Mouse (Mus musculus) intestine, embryonic 15.5 days (tissue): ENCODE results near the gene Zfpl1. TPM values are rescaled to one million over a fixed set of nuclear protein-coding genes. Genes with fewer than 3 reads are reported as not detected.

Experiments
- ATAC-seq: fragments of 200-750 bp; cut with Nextera tagmentation; 2 replicates; pipeline ENCODE4 v1.8.0; 2017; ENCODE audit warnings: moderate TSS enrichment, moderate library complexity
- H3K27ac ChIP-seq: fragments of 300-500 bp; sonication (generic); 2 replicates; pipeline ENCODE4 v1.5.1; 2015; ENCODE audit warnings: mild to moderate bottlenecking, inconsistent platforms
- H3K27me3 ChIP-seq: fragments of 300-500 bp; sonication (generic); replicated peaks from 2 replicates; pipeline ENCODE4 v1.6.1; 2015; ENCODE audit warnings: inconsistent platforms
- H3K36me3 ChIP-seq: fragments of 300-500 bp; sonication (generic); 2 replicates; pipeline ENCODE4 v1.6.1; 2015; ENCODE audit warnings: inconsistent platforms
- H3K4me1 ChIP-seq: fragments of 300-500 bp; sonication (generic); replicated peaks from 2 replicates; pipeline ENCODE4 v1.6.1; 2015; ENCODE audit warnings: inconsistent platforms
- H3K4me2 ChIP-seq: fragments of 300-500 bp; sonication (generic); replicated peaks from 2 replicates; pipeline ENCODE4 v1.6.1; 2015; ENCODE audit warnings: mild to moderate bottlenecking, inconsistent platforms
- H3K4me3 ChIP-seq: fragments of 300-500 bp; sonication (generic); replicated peaks from 2 replicates; pipeline ENCODE4 v1.5.1; 2015; ENCODE audit warnings: inconsistent platforms
- H3K9ac ChIP-seq: fragments of 300-500 bp; sonication (generic); 2 replicates; pipeline ENCODE4 v1.6.1; 2015; ENCODE audit warnings: inconsistent platforms
- H3K9me3 ChIP-seq: fragments of 300-500 bp; sonication (generic); 2 replicates; pipeline ENCODE4 v1.6.1; 2016; ENCODE audit warnings: inconsistent platforms
- WGBS: fragments of 180-500 bp; shearing (Covaris S2); methylation state at CpG from one replicate; pipeline ENCODE4 v1.1.7; 2015; 5-methylcytosine and 5-hydroxymethylcytosine counted together
- polyA plus RNA-seq: library from polyadenylated mRNA; unstranded; fragments of >200 nt; fragmentation: Nextera tagmentation; extraction: Ambion mirVana; gene quantifications from 2 replicates; pipeline ENCODE4 v1.2.1, GENCODE M21; 2015

Gene Zfpl1
- polyA plus RNA-seq, 1 experiment from 2014 or later = 61.3 TPM

DNA sequence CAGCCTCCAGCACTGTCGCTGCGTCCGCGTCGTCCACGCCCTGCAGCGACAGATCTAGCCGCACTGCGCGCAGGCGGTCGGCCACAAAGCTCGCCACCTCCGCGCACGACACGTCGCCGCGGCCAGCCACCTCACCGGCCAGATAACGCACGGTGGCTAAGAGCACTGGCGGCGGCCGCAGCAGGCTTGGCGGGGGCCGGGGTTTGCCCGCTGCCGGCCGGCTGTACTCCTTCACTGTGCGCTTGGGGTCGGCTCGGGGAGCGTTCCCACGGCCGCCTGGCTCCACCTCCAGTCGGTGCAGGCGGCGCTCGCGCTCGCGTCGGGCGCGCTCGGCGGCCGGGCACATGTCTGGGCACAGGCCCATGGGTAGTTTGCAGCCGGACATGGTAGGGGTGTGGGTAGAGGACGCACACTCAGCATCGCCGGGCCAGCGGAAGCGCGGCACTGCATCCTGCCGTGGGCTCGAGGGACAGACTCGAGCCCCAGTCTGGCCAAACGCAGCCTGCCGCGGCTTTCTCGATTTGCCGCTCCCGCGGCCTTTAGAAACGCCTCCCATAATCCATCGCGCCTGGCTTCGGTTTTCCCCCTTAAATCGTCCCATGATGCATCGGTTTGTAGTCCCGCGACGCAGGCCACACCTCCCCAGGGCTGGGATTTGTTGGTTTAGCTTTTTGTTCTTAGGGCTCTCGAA is 33.4 kb upstream of the Zfpl1 start, which contains the start of gene Sac3d1:
Gene Sac3d1, minus strand, starts transcription at position 665 of the 691 bp plus-strand sequence.
- H3K4me1 ChIP-seq = peaks cover 34% of the 10 kb centered on the region
- peak within 1 kb of the TSS; percentile 87 for H3K9ac ChIP-seq
- no peaks in the 10 kb centered on the region for H3K27me3 ChIP-seq
- no peaks in the 10 kb centered on the region for H3K9me3 ChIP-seq
- under 1% methylated on average over 77 of the region's 77 CpGs for WGBS
- peak within 1 kb of the TSS; percentile 99 for H3K27ac ChIP-seq
- ATAC-seq = peak; percentile 88
- H3K4me3 ChIP-seq = peak within 1 kb of the TSS; percentile 94
- H3K4me2 ChIP-seq = peak within 1 kb of the TSS; percentile 88
- H3K36me3 ChIP-seq = peaks cover 22% of the 10 kb centered on the region

DNA sequence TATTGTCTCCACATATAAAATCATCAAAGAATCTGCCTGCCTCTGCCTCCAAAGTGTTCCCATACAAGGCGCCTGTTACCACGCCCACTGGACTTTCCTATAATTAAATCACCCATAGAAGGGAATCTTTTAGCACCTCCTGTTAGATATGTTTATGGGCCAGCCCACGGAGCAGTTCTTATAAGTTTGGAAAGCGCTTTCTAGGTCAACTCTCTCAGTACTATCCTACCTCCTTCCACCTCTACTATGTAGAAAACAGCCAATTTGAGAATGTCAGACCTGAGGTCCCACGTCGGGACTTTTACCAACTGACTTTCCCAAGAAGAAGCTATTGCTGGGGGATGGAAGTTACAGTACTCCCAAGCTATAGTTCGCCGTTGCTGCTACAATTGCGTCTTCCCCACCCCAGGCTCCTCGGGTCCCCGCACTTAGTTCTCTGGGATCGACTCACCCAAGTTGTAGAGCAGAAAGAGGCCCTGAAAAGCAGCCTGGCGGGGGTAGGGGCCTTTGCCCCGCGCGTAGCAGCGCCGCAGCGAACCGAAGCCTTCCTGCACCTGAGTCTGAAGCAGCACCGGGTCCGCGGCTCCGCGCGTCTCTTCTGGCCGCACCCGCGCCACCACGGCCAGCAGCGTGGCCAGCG is 32.7 kb upstream of the Zfpl1 start:
- Histone ChIP-seq H3K36me3 (peaks cover 22% of the 10 kb centered on the region), H3K4me2 (peak overlapping the region; percentile 88), H3K9me3 (no peaks in the 10 kb centered on the region), H3K27ac (peak overlapping the region; percentile 99), H3K9ac (peak overlapping the region; percentile 87), H3K4me3 (peak overlapping the region; percentile 94), H3K27me3 (no peaks in the 10 kb centered on the region), H3K4me1 (peaks cover 34% of the 10 kb centered on the region)
- ATAC-seq = no peak
- 5% methylated on average over 32 of the region's 32 CpGs for WGBS

DNA sequence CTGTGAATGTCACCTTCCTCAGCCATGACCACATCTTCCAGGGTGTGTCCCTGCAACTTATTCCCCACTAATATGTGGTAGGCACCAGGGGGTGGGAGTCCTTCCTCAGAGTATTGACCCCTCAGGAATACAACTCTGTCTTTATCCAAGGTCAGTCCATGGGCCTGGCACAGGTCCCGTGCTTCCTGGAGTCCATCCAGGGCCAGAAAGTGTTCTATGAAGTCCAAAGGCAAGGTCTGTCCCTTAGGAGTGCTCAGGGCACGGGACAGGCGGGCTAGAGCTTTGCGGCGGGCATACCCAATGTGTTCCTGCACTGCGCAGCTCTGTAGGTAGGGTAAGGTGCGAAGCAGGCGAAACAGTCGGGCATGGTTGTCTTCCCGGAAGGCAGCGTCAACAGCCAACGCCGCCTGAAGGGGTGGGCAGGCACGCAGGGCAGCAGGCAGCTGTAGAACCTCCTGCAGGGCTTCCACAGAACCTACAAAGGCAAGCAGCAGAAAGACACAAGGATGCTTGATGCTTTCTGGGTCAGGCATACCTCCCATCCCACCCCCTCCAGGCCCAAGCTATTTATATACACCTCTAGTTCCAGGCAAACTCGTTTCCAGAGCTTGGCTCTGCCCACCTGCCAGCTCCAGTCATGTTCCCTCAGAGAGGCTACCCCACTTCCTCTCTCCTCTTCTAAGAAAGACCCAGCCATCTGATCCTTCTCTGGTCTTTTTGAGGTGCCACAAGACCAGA is 31.5 kb upstream of the Zfpl1 start:
- Histone ChIP-seq H3K9me3 (no peaks in the 10 kb centered on the region), H3K36me3 (peaks cover 22% of the 10 kb centered on the region), H3K27ac (no peak overlapping the region), H3K27me3 (no peaks in the 10 kb centered on the region), H3K4me1 (peaks cover 28% of the 10 kb centered on the region), H3K4me2 (peak overlapping the region; percentile 88), H3K9ac (peak overlapping the region; percentile 20; the same call in 1 of the 2 replicates), H3K4me3 (peak overlapping the region; percentile 94)
- 92% methylated on average over 15 of the region's 15 CpGs for WGBS
- ATAC-seq = no peak

DNA sequence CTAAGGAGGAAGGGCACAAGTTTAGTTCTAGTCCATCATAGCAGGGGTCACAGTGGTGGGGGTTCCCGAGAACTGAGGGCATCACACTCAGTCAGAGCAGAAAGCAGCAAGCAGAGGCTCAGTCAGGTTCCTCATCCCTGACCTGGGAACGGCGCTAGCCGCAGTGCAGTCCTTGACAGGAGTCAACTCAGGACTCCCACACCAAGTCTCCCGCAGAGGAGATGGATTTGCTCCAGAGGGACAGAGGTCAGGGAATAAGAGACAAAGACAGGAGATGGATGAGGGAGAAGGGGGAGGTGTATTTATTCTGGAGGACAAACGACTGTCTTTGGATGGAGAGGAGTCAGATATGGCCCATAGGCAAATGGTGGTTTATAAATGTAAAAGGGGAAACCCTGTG is 28.4 kb upstream of the Zfpl1 start:
- no peaks in the 10 kb centered on the region for H3K9me3 ChIP-seq
- H3K4me3 ChIP-seq = no peak overlapping the region
- no peak overlapping the region for H3K4me2 ChIP-seq
- H3K27ac ChIP-seq = no peak overlapping the region
- peaks cover 15% of the 10 kb centered on the region for H3K4me1 ChIP-seq
- WGBS = 47% methylated on average over 6 of the region's 6 CpGs
- peaks cover 19% of the 10 kb centered on the region for H3K36me3 ChIP-seq
- no peak for ATAC-seq
- H3K9ac ChIP-seq = no peak overlapping the region
- H3K27me3 ChIP-seq = no peaks in the 10 kb centered on the region

DNA sequence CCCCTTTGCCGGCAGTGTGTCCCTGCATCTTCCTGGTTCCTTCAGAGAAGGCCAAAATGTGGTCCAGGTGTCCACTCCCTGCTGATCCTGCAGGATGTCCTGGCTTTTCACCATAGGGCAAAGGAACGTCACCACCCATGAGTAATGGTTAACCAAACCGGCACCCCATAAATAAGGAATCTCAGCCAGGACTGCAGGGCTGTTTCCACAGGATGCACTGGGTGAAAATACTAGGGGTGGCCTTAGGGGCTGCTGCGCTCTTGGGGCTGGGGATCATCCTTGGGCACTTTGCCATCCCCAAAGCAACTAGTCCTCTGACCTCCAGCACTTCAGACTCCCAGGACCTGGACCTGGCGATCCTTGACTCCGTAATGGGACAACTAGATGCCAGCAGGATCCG is 20.8 kb upstream of the Zfpl1 start, which contains the start of gene Naaladl1:
Gene Naaladl1, plus strand, starts transcription at position 197 of the 400 bp plus-strand sequence.
- WGBS = 78% methylated on average over 7 of the region's 7 CpGs
- H3K4me2 ChIP-seq = peak within 1 kb of the TSS; percentile 42
- H3K4me1 ChIP-seq = peaks cover 13% of the 10 kb centered on the region; the same call in 1 of the 2 replicates
- no peaks in the 10 kb centered on the region for H3K36me3 ChIP-seq
- H3K9me3 ChIP-seq = no peaks in the 10 kb centered on the region
- H3K4me3 ChIP-seq = peak within 1 kb of the TSS; percentile 28
- peak; percentile 44 for ATAC-seq
- peak within 1 kb of the TSS; percentile 29; the same call in 1 of the 2 replicates for H3K27ac ChIP-seq
- H3K27me3 ChIP-seq = no peaks in the 10 kb centered on the region
- H3K9ac ChIP-seq = peak within 1 kb of the TSS; percentile 14; the same call in 1 of the 2 replicates

DNA sequence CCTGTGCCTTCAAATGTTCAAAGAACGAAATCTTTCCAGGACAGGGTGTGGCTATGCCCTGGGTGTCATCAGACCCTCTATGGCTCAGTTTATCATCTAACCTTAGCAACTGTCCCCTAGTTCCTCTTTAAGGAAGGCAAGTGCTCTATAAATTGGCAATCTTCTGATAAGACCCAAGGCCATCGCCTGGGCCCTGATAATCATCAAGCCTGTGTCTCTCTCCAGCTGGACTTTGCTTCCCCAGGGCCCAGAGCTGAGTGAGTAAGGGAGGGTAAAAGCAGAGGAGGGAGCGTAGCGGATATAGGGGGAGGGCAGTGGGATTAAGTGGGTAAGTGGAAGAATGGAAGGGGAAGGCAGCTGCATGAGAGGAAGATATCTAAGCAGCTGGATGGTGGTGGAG is 19.7 kb upstream of the Zfpl1 start:
- no peaks in the 10 kb centered on the region for H3K36me3 ChIP-seq
- no peaks in the 10 kb centered on the region for H3K9me3 ChIP-seq
- H3K4me3 ChIP-seq = no peak overlapping the region
- peak; percentile 84 for ATAC-seq
- WGBS = 53% methylated on average over 4 of the region's 4 CpGs
- H3K4me1 ChIP-seq = peaks cover 13% of the 10 kb centered on the region; the same call in 1 of the 2 replicates
- no peaks in the 10 kb centered on the region for H3K27me3 ChIP-seq
- H3K4me2 ChIP-seq = peak overlapping the region; percentile 2; the same call in 1 of the 2 replicates
- H3K9ac ChIP-seq = no peak overlapping the region; the same call in 1 of the 2 replicates
- H3K27ac ChIP-seq = peak overlapping the region; percentile 29

DNA sequence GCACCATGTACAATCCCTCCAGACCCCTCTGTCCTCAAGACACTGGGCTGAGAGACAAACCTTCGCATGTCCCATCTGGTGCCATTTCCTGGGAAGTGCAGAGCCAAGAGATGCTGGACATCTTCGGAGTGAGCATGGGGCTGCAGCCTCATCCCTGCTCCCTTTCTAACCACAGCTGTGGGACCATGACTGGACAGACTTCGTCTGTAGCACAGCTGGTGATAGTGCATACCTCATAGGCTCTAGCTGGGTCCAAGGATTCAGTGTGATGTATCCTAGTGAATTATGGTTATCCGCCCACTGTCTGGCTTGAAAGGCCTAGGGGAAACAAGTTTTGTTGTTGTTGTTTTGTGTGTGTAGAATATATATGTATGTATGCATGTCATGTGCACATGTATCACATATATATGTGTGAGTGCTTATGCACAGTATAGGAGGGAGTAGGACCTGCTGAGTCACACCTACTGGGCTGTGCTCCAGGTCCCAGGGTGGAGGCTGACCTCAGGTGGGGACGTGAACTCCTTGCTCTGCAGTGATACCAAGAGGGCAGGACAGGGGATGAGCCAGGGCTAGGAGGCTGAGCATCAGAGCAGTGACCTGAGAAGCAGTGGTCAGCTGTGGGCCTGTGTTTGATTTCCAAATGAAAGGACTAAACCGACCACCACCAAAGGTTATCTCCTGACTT is 17.6 kb upstream of the Zfpl1 start:
- no peak for ATAC-seq

DNA sequence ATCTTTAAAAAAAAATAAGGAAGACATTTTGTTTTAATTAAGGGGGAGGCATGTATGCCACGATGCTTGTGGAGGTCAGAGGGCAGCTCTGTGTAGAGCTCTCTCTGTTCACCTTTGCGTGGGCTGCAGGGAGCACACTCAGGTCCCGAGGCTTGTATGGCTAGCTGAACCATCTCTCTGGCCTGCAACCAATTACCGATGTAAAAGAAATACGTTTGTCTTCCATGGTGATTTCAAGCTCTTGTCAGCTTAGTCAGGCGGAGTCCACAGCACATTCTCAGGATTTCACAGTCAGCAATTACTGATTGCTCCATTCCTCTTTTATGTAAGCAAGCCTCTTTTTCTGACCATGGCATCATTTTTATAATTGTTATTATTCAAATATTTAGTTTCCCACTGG is 16.4 kb upstream of the Zfpl1 start:
- no peak overlapping the region for H3K27ac ChIP-seq
- H3K4me1 ChIP-seq = peaks cover 13% of the 10 kb centered on the region; the same call in 1 of the 2 replicates
- no peak for ATAC-seq
- no peaks in the 10 kb centered on the region for H3K27me3 ChIP-seq
- no peak overlapping the region for H3K9ac ChIP-seq
- H3K9me3 ChIP-seq = no peaks in the 10 kb centered on the region
- H3K4me2 ChIP-seq = no peak overlapping the region
- 65% methylated on average over 6 of the region's 6 CpGs for WGBS
- H3K4me3 ChIP-seq = no peak overlapping the region
- no peaks in the 10 kb centered on the region for H3K36me3 ChIP-seq

More for the DNA sequence above, 17.6 kb upstream of the Zfpl1 start:
- H3K36me3 ChIP-seq = no peaks in the 10 kb centered on the region
- WGBS = 71% methylated on average over 6 of the region's 6 CpGs
- no peaks in the 10 kb centered on the region for H3K27me3 ChIP-seq
- H3K4me2 ChIP-seq = no peak overlapping the region
- no peak overlapping the region for H3K4me3 ChIP-seq
- peaks cover 13% of the 10 kb centered on the region; the same call in 1 of the 2 replicates for H3K4me1 ChIP-seq
- no peaks in the 10 kb centered on the region for H3K9me3 ChIP-seq
- H3K9ac ChIP-seq = no peak overlapping the region
- no peak overlapping the region for H3K27ac ChIP-seq

DNA sequence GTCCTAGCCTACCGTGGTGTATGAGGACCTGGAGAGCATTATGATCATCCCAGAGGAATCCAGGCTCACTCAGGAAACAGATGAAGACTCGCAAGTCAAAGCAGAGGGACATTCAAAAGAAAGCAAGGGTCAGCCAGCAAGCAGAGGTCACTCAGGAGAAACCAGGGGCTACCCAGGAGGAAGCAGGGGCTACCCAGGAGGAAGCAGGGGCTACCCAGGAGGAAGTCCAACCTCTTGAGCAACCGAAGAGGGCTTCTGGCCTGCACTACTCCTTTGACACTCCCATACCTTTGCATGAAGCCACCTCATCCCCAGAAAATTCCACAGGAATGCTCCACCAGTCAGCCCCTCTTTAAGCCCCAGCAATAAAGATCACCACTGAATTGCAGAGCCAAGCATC is 13.1 kb upstream of the Zfpl1 start:
- Histone ChIP-seq H3K4me1 (no peaks in the 10 kb centered on the region), H3K27ac (no peak overlapping the region), H3K4me3 (no peak overlapping the region), H3K4me2 (no peak overlapping the region), H3K27me3 (no peaks in the 10 kb centered on the region), H3K9ac (no peak overlapping the region), H3K36me3 (0 out of 2 replicates have a peak, but pooled peaks cover 4% of the 10 kb centered on the region), H3K9me3 (no peaks in the 10 kb centered on the region)
- WGBS = 79% methylated on average over 3 of the region's 3 CpGs
- ATAC-seq = no peak

DNA sequence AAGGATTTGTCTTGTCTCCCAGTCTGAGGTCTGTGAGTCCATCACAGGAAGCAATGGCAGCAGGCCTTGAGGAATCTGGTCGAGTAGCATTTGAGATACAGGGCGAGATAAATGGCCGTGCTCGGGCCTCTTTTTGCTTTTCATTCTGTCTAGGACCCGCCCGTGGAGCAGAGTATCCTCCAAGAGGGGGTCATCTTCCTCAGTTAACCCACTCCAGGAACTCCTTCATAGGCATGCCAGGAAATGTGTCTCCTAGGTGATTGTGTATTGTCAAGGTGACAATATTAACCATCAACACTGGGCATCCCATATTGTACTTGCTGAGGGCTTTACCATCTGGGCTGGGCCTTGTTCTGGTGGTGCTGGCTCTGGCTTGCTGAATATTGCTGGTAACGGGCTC is 9.4 kb upstream of the Zfpl1 start, which contains the start of gene AC131692.1:
Gene AC131692.1, plus strand, starts transcription at position 301 of the 400 bp plus-strand sequence.
- no peaks in the 10 kb centered on the region for H3K4me1 ChIP-seq
- no peaks in the 10 kb centered on the region for H3K27me3 ChIP-seq
- H3K36me3 ChIP-seq = peaks cover 28% of the 10 kb centered on the region
- no peak within 1 kb of the TSS for H3K27ac ChIP-seq
- no peaks in the 10 kb centered on the region for H3K9me3 ChIP-seq
- no peak within 1 kb of the TSS for H3K4me2 ChIP-seq
- no peak within 1 kb of the TSS for H3K4me3 ChIP-seq
- ATAC-seq = no peak
- H3K9ac ChIP-seq = no peak within 1 kb of the TSS
- 87% methylated on average over 7 of the region's 7 CpGs for WGBS

DNA sequence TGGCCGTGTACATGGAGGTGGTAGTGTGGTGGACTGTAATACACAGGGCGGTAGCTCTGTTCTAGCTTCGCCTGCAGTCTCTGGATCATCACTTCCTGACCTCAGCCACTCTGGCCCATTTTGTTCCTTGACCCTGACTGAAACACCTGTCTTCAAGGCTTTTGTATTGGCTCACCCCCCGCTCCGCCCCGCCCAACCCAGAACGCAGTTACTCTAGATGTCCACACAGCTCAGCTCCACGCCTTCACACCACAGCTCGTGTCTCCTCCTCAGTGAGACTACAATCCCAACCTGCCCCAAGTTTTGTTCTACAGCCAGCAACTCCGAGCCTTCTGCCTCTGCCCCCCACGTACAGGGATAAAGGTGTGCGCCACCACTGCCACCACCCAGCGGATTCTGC is 4.1 kb upstream of the Zfpl1 start:
- no peak for ATAC-seq
- peaks cover 29% of the 10 kb centered on the region for H3K36me3 ChIP-seq
- no peak overlapping the region for H3K4me2 ChIP-seq
- H3K27me3 ChIP-seq = no peaks in the 10 kb centered on the region
- no peaks in the 10 kb centered on the region for H3K9me3 ChIP-seq
- H3K4me1 ChIP-seq = peaks cover 8% of the 10 kb centered on the region
- no peak overlapping the region for H3K4me3 ChIP-seq
- WGBS = 92% methylated on average over 13 of the region's 13 CpGs
- no peak overlapping the region for H3K9ac ChIP-seq
- H3K27ac ChIP-seq = no peak overlapping the region
